Mouse (Mus musculus) hindbrain, embryonic 16.5 days (tissue): ENCODE measurements around the gene Dhh. TPM values are rescaled to one million over a fixed set of nuclear protein-coding genes. Genes with fewer than 3 reads are reported as not detected.

Source experiments
- ATAC-seq: fragments of 200-750 bp; cut with Nextera tagmentation; 2 replicates; pipeline ENCODE4 v1.8.0; 2017; ENCODE audit warnings: moderate TSS enrichment, moderate library complexity
- H3K27ac ChIP-seq: fragments of 300-500 bp; sonication (generic); 2 replicates; pipeline ENCODE4 v1.5.1; 2014; ENCODE audit warnings: low read depth, mild to moderate bottlenecking, control low read depth, low read length, moderate library complexity
- H3K27me3 ChIP-seq: fragments of 300-500 bp; sonication (generic); replicated peaks from 2 replicates; pipeline ENCODE4 v1.6.1; 2014; ENCODE audit warnings: low read length; ENCODE audit not compliant: control insufficient read depth, insufficient read depth
- H3K36me3 ChIP-seq: fragments of 300-500 bp; sonication (generic); 2 replicates; pipeline ENCODE4 v1.6.1; 2014; ENCODE audit warnings: mild to moderate bottlenecking, low read length, moderate library complexity, mixed read lengths; ENCODE audit not compliant: control insufficient read depth, insufficient read depth
- H3K4me1 ChIP-seq: fragments of 300-500 bp; sonication (generic); 2 replicates; pipeline ENCODE4 v1.6.1; 2014; ENCODE audit warnings: low read depth, low read length; ENCODE audit not compliant: control insufficient read depth, insufficient read depth
- H3K4me2 ChIP-seq: fragments of 300-500 bp; sonication (generic); 2 replicates; pipeline ENCODE4 v1.6.1; 2014; ENCODE audit warnings: mild to moderate bottlenecking, low read length, control low read depth, moderate library complexity
- H3K4me3 ChIP-seq: fragments of 300-500 bp; sonication (generic); 2 replicates; pipeline ENCODE4 v1.5.1; 2014; ENCODE audit warnings: mild to moderate bottlenecking, low read length, control low read depth, moderate library complexity
- H3K9ac ChIP-seq: fragments of 300-500 bp; sonication (generic); 2 replicates; pipeline ENCODE4 v1.6.1; 2014; ENCODE audit warnings: low read depth, mild to moderate bottlenecking, control low read depth, low read length, moderate library complexity
- H3K9me3 ChIP-seq: fragments of 300-500 bp; sonication (generic); 2 replicates; pipeline ENCODE4 v1.6.1; 2014; ENCODE audit warnings: mild to moderate bottlenecking, low read length, moderate library complexity; ENCODE audit not compliant: control insufficient read depth
- WGBS: fragments of 180-500 bp; shearing (Covaris S2); extraction: QIAGEN DNeasy Blood & Tissue Kit; methylation state at CpG from one replicate; pipeline ENCODE4 v1.1.7; 2014; 5-methylcytosine and 5-hydroxymethylcytosine counted together
- polyA plus RNA-seq: library from polyadenylated mRNA; unstranded; fragments of >200 nt; fragmentation: Nextera tagmentation; extraction: Ambion mirVana; gene quantifications from 2 replicates; pipeline ENCODE4 v1.2.1, GENCODE M21; 2015

Dhh gene
- 1.3 and 2.1 TPM in 2 replicates for polyA plus RNA-seq

GRCm38 (mm10) chr15:98897928-98898800 is at the start of gene Dhh:
Gene Dhh, minus strand, starts transcription at chr15:98898540.
- Histone ChIP-seq H3K4me2 (peak within 1 kb of the TSS; percentile 46), H3K27me3 (peaks cover 49% of the 10 kb centered on the region), H3K27ac (no peak within 1 kb of the TSS), H3K36me3 (0 out of 2 replicates have a peak, but pooled peaks cover under 1% of the 10 kb centered on the region), H3K9ac (0 out of 2 replicates have a peak within 1 kb of the TSS, but pooled peaks have one; percentile 33), H3K4me3 (peak within 1 kb of the TSS; percentile 25), H3K4me1 (peaks cover 33% of the 10 kb centered on the region), H3K9me3 (no peaks in the 10 kb centered on the region)
- 1% methylated on average over 40 of the region's 41 CpGs for whole genome bisulfite sequencing
- no peak for ATAC-seq

- H3K4me2 ChIP-seq = peak overlapping the region; percentile 61
- peaks cover 15% of the 10 kb centered on the region for H3K4me1 ChIP-seq
- H3K9ac ChIP-seq = no peak overlapping the region; the same call in 1 of the 2 replicates
- ATAC-seq = no peak
- peak overlapping the region; percentile 18 for H3K4me3 ChIP-seq
- WGBS = 17% methylated on average over 3 of the region's 3 CpGs
- H3K27me3 ChIP-seq = no peaks in the 10 kb centered on the region
- no peaks in the 10 kb centered on the region for H3K36me3 ChIP-seq
- H3K9me3 ChIP-seq = no peaks in the 10 kb centered on the region
- H3K27ac ChIP-seq = 0 out of 2 replicates have a peak overlapping the region, but pooled peaks have one; percentile 36
These were observed 49.5 kb upstream of the Dhh start for GRCm38 (mm10) chr15:98947884-98948283.

- H3K36me3 ChIP-seq = no peaks in the 10 kb centered on the region
- no peak overlapping the region for H3K4me2 ChIP-seq
- no peaks in the 10 kb centered on the region for H3K27me3 ChIP-seq
- ATAC-seq = no peak
- 73% methylated on average over 4 of the region's 4 CpGs for WGBS
- H3K9ac ChIP-seq = no peak overlapping the region
- no peak overlapping the region for H3K4me3 ChIP-seq
- peaks cover 9% of the 10 kb centered on the region for H3K4me1 ChIP-seq
- H3K27ac ChIP-seq = no peak overlapping the region
- H3K9me3 ChIP-seq = no peaks in the 10 kb centered on the region
These were observed 44.8 kb upstream of the Dhh start for GRCm38 (mm10) chr15:98943133-98943532.

- no peak overlapping the region for H3K4me3 ChIP-seq
- no peak for ATAC-seq
- H3K27ac ChIP-seq = no peak overlapping the region
- no peak overlapping the region for H3K9ac ChIP-seq
- no peaks in the 10 kb centered on the region for H3K27me3 ChIP-seq
- H3K4me2 ChIP-seq = no peak overlapping the region
- no peaks in the 10 kb centered on the region for H3K9me3 ChIP-seq
- H3K4me1 ChIP-seq = no peaks in the 10 kb centered on the region; the same call in 1 of the 2 replicates
- H3K36me3 ChIP-seq = no peaks in the 10 kb centered on the region
- WGBS = 68% methylated on average over 4 of the region's 4 CpGs
These were observed 43.7 kb upstream of the Dhh start for GRCm38 (mm10) chr15:98942081-98942480.

GRCm38 (mm10) chr15:98941539-98941938 is 43.2 kb upstream of the Dhh start:
- ATAC-seq = no peak
- H3K4me2 ChIP-seq = no peak overlapping the region
- 87% methylated on average over 2 of the region's 2 CpGs for WGBS
- H3K9me3 ChIP-seq = no peaks in the 10 kb centered on the region
- H3K4me1 ChIP-seq = no peaks in the 10 kb centered on the region; the same call in 1 of the 2 replicates
- H3K4me3 ChIP-seq = no peak overlapping the region
- H3K9ac ChIP-seq = no peak overlapping the region
- no peaks in the 10 kb centered on the region for H3K27me3 ChIP-seq
- no peak overlapping the region for H3K27ac ChIP-seq
- H3K36me3 ChIP-seq = no peaks in the 10 kb centered on the region

- Histone ChIP-seq H3K9me3 (no peaks in the 10 kb centered on the region), H3K4me1 (peaks cover 2% of the 10 kb centered on the region), H3K9ac (no peak overlapping the region; the same call in 1 of the 2 replicates), H3K27me3 (no peaks in the 10 kb centered on the region), H3K36me3 (no peaks in the 10 kb centered on the region), H3K4me3 (no peak overlapping the region), H3K27ac (0 out of 2 replicates have a peak overlapping the region, but pooled peaks have one; percentile 20), H3K4me2 (no peak overlapping the region)
- ATAC-seq = 0 out of 2 replicates have a peak, but pooled peaks have one; percentile 50
- 51% methylated on average over 10 of the region's 10 CpGs for WGBS
These were observed 42.5 kb upstream of the Dhh start for GRCm38 (mm10) chr15:98940816-98941215.

- Histone ChIP-seq H3K27ac (peak within 1 kb of the TSS; percentile 98), H3K4me3 (peak within 1 kb of the TSS; percentile 67), H3K27me3 (no peaks in the 10 kb centered on the region), H3K36me3 (0 out of 2 replicates have a peak, but pooled peaks cover 3% of the 10 kb centered on the region), H3K4me2 (peak within 1 kb of the TSS; percentile 86), H3K9ac (peak within 1 kb of the TSS; percentile 91), H3K9me3 (no peaks in the 10 kb centered on the region), H3K4me1 (peaks cover 22% of the 10 kb centered on the region)
- ATAC-seq = peak; percentile 96
- under 1% methylated on average over 39 of the region's 58 CpGs for WGBS
These were observed 36.0 kb upstream of the Dhh start, which contains the start of gene Tuba1b for GRCm38 (mm10) chr15:98934217-98934839. Gene Tuba1b, minus strand, starts transcription at chr15:98934565.

- WGBS = under 1% methylated on average over 34 of the region's 35 CpGs
- Histone ChIP-seq H3K4me1 (peaks cover 26% of the 10 kb centered on the region), H3K9ac (peak overlapping the region; percentile 91), H3K36me3 (0 out of 2 replicates have a peak, but pooled peaks cover 3% of the 10 kb centered on the region), H3K4me2 (peak overlapping the region; percentile 86), H3K27me3 (no peaks in the 10 kb centered on the region), H3K27ac (peak overlapping the region; percentile 98), H3K9me3 (no peaks in the 10 kb centered on the region), H3K4me3 (peak overlapping the region; percentile 67)
- ATAC-seq = peak; percentile 84
These were observed 35.5 kb upstream of the Dhh start for GRCm38 (mm10) chr15:98933833-98934216.
